Mouse (Mus musculus): ENCODE measurements around the gene Zmiz2. TPM values are rescaled to one million over a fixed set of nuclear protein-coding genes. Genes with fewer than 3 reads are reported as not detected.
"Not testable (repeated sequence)": the region's sequence is repeated elsewhere in the genome, so short reads cannot be mapped to it uniquely, and the experiment has no call there.

Zmiz2 gene
- polyA plus RNA-seq, 1 experiment from 2014 or later: 6.6 TPM

- H3K4me3 ChIP-seq: no peak overlapping the region
- no peaks in the 10 kb centered on the region for H3K4me1 ChIP-seq (replicated peaks)
- 72% methylated on average over 8 of the region's 8 CpGs for WGBS
- H3K27me3 ChIP-seq: no peaks in the 10 kb centered on the region
- ATAC-seq (replicated peaks; ENCODE audit: insufficient number of reproducible peaks, insufficient read depth, low FRiP score, low read depth): no peak
- no peak overlapping the region for H3K9ac ChIP-seq
- no peaks in the 10 kb centered on the region for H3K9me3 ChIP-seq (replicated peaks)
- peaks cover 62% of the 10 kb centered on the region for H3K36me3 ChIP-seq
- H3K4me2 ChIP-seq: no peak overlapping the region
- no peak overlapping the region for H3K27ac ChIP-seq
Observed at GRCm38 (mm10) chr11:6436442-6436841, 47.6 kb downstream of the Zmiz2 start.

DNA sequence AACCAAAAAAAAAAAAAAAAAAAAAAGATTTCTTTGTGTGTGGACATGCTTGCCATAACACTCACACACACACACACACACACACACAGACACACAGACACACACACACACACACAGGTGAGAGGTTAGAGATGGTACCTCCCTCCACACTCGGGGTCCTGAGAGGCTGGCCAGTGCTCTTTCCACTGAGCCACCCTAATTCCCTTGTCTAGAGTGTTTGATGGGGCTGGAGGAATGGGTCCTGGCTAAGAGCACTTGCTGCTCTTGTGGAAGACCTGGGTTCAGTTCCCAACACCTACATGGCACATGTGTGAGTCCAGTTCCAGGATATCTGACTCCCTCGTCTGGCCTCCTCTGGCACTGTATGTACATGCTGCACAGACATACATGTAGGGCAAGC is 48.8 kb downstream of the Zmiz2 start:
- Histone ChIP-seq H3K9ac (no peak overlapping the region), H3K4me1 (replicated peaks) (peaks cover 3% of the 10 kb centered on the region), H3K27ac (no peak overlapping the region), H3K36me3 (peaks cover 52% of the 10 kb centered on the region), H3K27me3 (no peaks in the 10 kb centered on the region), H3K4me3 (no peak overlapping the region), H3K9me3 (replicated peaks) (no peaks in the 10 kb centered on the region), H3K4me2 (no peak overlapping the region)
- ATAC-seq (replicated peaks; ENCODE audit: insufficient number of reproducible peaks, insufficient read depth, low FRiP score, low read depth): no peak
- WGBS: 88% methylated on average over 2 of the region's 2 CpGs

- H3K4me3 ChIP-seq: no peak overlapping the region
- H3K9me3 ChIP-seq (replicated peaks): no peaks in the 10 kb centered on the region
- no peak overlapping the region for H3K9ac ChIP-seq
- H3K27me3 ChIP-seq: no peaks in the 10 kb centered on the region
- 98% methylated on average over 4 of the region's 4 CpGs for WGBS
- no peak overlapping the region for H3K27ac ChIP-seq
- H3K4me2 ChIP-seq: no peak overlapping the region
- peaks cover 28% of the 10 kb centered on the region for H3K36me3 ChIP-seq
- H3K4me1 ChIP-seq (replicated peaks): peaks cover 12% of the 10 kb centered on the region
- no peak for ATAC-seq (replicated peaks; ENCODE audit: insufficient number of reproducible peaks, insufficient read depth, low FRiP score, low read depth)
Observed at GRCm38 (mm10) chr11:6440171-6440570, 51.3 kb downstream of the Zmiz2 start.

DNA sequence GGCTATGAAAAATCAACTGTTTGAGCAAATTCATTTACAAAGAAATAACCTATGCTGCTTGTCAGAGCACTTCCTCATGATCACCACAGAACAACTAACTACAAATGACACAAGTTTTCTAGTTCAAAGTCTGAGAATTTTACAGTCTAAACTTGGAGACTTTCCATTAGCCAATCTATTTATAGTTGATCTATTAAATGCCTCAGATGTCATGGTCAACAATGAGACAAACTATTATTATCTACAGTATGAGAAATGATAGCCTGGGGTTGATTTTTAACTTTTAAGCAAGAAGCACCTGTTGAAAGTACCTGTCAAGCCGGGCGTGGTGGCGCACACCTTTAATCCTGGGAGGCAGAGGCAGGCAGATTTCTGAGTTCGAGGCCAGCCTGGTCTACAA is 53.7 kb downstream of the Zmiz2 start:
- H3K9me3 ChIP-seq (replicated peaks): no peaks in the 10 kb centered on the region
- no peak overlapping the region for H3K27ac ChIP-seq
- 0 out of 2 replicates have a peak overlapping the region, but pooled peaks have one; percentile 67 for H3K4me3 ChIP-seq
- no peak overlapping the region for H3K9ac ChIP-seq
- 97% methylated on average over 4 of the region's 4 CpGs for WGBS
- peaks cover 14% of the 10 kb centered on the region for H3K4me1 ChIP-seq (replicated peaks)
- H3K4me2 ChIP-seq: peak overlapping the region; percentile 65
- peaks cover 13% of the 10 kb centered on the region for H3K36me3 ChIP-seq
- no peak for ATAC-seq (replicated peaks; ENCODE audit: insufficient number of reproducible peaks, insufficient read depth, low FRiP score, low read depth)
- no peaks in the 10 kb centered on the region for H3K27me3 ChIP-seq

- 45% methylated on average over 4 of the region's 4 CpGs for WGBS
- Histone ChIP-seq H3K4me2 (peak overlapping the region; percentile 65), H3K9me3 (replicated peaks) (no peaks in the 10 kb centered on the region), H3K27me3 (no peaks in the 10 kb centered on the region), H3K4me3 (peak overlapping the region; percentile 67), H3K9ac (peak overlapping the region; percentile 68), H3K4me1 (replicated peaks) (peaks cover 15% of the 10 kb centered on the region), H3K27ac (peak overlapping the region; percentile 90), H3K36me3 (peaks cover 7% of the 10 kb centered on the region)
- ATAC-seq (replicated peaks; ENCODE audit: insufficient number of reproducible peaks, insufficient read depth, low FRiP score, low read depth): no peak
Observed at GRCm38 (mm10) chr11:6443102-6443501, 54.2 kb downstream of the Zmiz2 start.

- Histone ChIP-seq H3K9me3 (replicated peaks) (no peaks in the 10 kb centered on the region), H3K4me2 (peak overlapping the region; percentile 65), H3K27ac (peak overlapping the region; percentile 90), H3K36me3 (peaks cover 1% of the 10 kb centered on the region), H3K4me3 (peak overlapping the region; percentile 67), H3K27me3 (no peaks in the 10 kb centered on the region), H3K9ac (peak overlapping the region; percentile 68), H3K4me1 (replicated peaks) (peaks cover 15% of the 10 kb centered on the region)
- no peak for ATAC-seq (replicated peaks; ENCODE audit: insufficient number of reproducible peaks, insufficient read depth, low FRiP score, low read depth)
- WGBS: under 1% methylated on average over 10 of the region's 10 CpGs
Observed at GRCm38 (mm10) chr11:6443727-6444076, 54.8 kb downstream of the Zmiz2 start.

- no peaks in the 10 kb centered on the region for H3K27me3 ChIP-seq
- peaks cover 15% of the 10 kb centered on the region for H3K4me1 ChIP-seq (replicated peaks)
- peak within 1 kb of the TSS; percentile 65 for H3K4me2 ChIP-seq
- peak within 1 kb of the TSS; percentile 68 for H3K9ac ChIP-seq
- peak; percentile 99 for ATAC-seq (replicated peaks; ENCODE audit: insufficient number of reproducible peaks, insufficient read depth, low FRiP score, low read depth)
- WGBS: under 1% methylated on average over 80 of the region's 80 CpGs
- peak within 1 kb of the TSS; percentile 90 for H3K27ac ChIP-seq
- H3K9me3 ChIP-seq (replicated peaks): no peaks in the 10 kb centered on the region
- no peaks in the 10 kb centered on the region; the same call in 1 of the 2 replicates for H3K36me3 ChIP-seq
- H3K4me3 ChIP-seq: peak within 1 kb of the TSS; percentile 67
Observed at GRCm38 (mm10) chr11:6444077-6444853, 55.4 kb downstream of the Zmiz2 start, which contains the start of gene H2afv. TSS of gene H2afv (minus strand) at chr11:6444443.

DNA sequence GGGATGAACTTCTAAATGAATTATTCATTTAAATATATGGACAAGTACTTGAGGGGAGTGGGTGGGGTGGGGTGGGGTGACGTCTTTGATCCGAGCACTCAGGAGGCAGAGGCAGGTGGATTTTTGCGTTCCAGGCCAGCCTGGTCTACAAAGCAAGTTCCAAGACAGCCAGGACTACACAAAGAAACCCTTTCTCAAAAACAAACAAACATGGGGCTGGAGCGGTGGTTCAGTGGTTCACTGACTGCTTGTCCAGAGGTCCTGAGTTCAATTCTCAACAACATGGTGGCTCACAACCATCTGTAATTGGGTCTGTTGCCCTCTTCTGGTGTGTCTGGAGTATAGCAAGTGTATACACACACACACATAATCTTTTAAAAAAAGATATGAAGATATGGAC is 56.6 kb downstream of the Zmiz2 start:
- no peak overlapping the region for H3K9ac ChIP-seq
- 68% methylated on average over 4 of the region's 4 CpGs for WGBS
- no peak for ATAC-seq (replicated peaks; ENCODE audit: insufficient number of reproducible peaks, insufficient read depth, low FRiP score, low read depth)
- H3K27ac ChIP-seq: 0 out of 2 replicates have a peak overlapping the region, but pooled peaks have one; percentile 71
- H3K4me1 ChIP-seq (replicated peaks): peaks cover 15% of the 10 kb centered on the region
- no peak overlapping the region for H3K4me2 ChIP-seq
- no peak overlapping the region for H3K4me3 ChIP-seq
- no peaks in the 10 kb centered on the region for H3K9me3 ChIP-seq (replicated peaks)
- no peaks in the 10 kb centered on the region for H3K27me3 ChIP-seq
- H3K36me3 ChIP-seq: no peaks in the 10 kb centered on the region; the same call in 1 of the 2 replicates

DNA sequence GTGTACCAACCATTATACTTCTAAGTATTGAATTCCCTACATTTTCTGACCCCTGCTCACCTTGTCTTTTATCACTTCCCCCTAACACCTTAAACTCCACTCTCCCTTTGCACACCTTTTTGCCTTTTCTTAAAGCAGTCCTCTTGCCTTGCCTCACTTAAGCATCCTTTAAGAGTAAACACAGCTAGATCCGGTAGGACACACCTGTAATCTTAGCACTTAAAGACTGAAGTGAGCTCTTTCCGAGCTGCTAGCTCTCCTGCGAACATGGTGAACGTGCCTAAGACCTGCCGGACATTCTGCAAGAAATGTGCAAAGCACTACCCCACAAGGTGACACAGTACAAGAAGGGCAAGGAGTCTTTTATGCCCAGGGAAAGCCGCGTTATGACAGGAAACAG is 57.1 kb downstream of the Zmiz2 start:
- no peak overlapping the region for H3K9ac ChIP-seq
- H3K9me3 ChIP-seq (replicated peaks): no peaks in the 10 kb centered on the region
- H3K4me3 ChIP-seq: no peak overlapping the region
- no peak overlapping the region for H3K27ac ChIP-seq
- no peak overlapping the region for H3K4me2 ChIP-seq
- H3K36me3 ChIP-seq: no peaks in the 10 kb centered on the region; the same call in 1 of the 2 replicates
- no peaks in the 10 kb centered on the region for H3K27me3 ChIP-seq
- ATAC-seq (replicated peaks; ENCODE audit: insufficient number of reproducible peaks, insufficient read depth, low FRiP score, low read depth): no peak
- 85% methylated on average over 7 of the region's 7 CpGs for WGBS
- H3K4me1 ChIP-seq (replicated peaks): peaks cover 15% of the 10 kb centered on the region

GRCm38 (mm10) chr11:6447493-6447892 is 58.6 kb downstream of the Zmiz2 start:
- Histone ChIP-seq H3K9ac (no peak overlapping the region), H3K4me1 (replicated peaks) (peaks cover 14% of the 10 kb centered on the region), H3K27ac (peak overlapping the region; percentile 40; the same call in 1 of the 2 replicates), H3K36me3 (no peaks in the 10 kb centered on the region), H3K4me3 (no peak overlapping the region), H3K27me3 (no peaks in the 10 kb centered on the region), H3K9me3 (replicated peaks) (no peaks in the 10 kb centered on the region), H3K4me2 (peak overlapping the region; percentile 6; the same call in 1 of the 2 replicates)
- 64% methylated on average over 4 of the region's 4 CpGs for WGBS
- ATAC-seq (replicated peaks; ENCODE audit: insufficient number of reproducible peaks, insufficient read depth, low FRiP score, low read depth): no peak

GRCm38 (mm10) chr11:6448155-6448554 is 59.3 kb downstream of the Zmiz2 start:
- WGBS: 90% methylated on average over 5 of the region's 5 CpGs

More at GRCm38 (mm10) chr11:6448155-6448554, 59.3 kb downstream of the Zmiz2 start:
- H3K27me3 ChIP-seq; H3K27ac ChIP-seq; H3K9ac ChIP-seq; H3K4me3 ChIP-seq; ATAC-seq (replicated peaks; ENCODE audit: insufficient number of reproducible peaks, insufficient read depth, low FRiP score, low read depth); H3K9me3 ChIP-seq (replicated peaks); H3K36me3 ChIP-seq; H3K4me1 ChIP-seq (replicated peaks); H3K4me2 ChIP-seq: not testable (repeated sequence)

Measured in heart, embryonic 15.5 days (tissue).